Mouse (Mus musculus) hindbrain, embryonic 16.5 days (tissue): ENCODE measurements around the gene Zfp512b. TPM values are rescaled to one million over a fixed set of nuclear protein-coding genes. Genes with fewer than 3 reads are reported as not detected.

Experiments used
- ATAC-seq: fragments of 200-750 bp; cut with Nextera tagmentation; 2 replicates; pipeline ENCODE4 v1.8.0; 2017; ENCODE audit warnings: moderate TSS enrichment, moderate library complexity
- H3K27ac ChIP-seq: fragments of 300-500 bp; sonication (generic); 2 replicates; pipeline ENCODE4 v1.5.1; 2014; ENCODE audit warnings: low read depth, mild to moderate bottlenecking, control low read depth, low read length, moderate library complexity
- H3K27me3 ChIP-seq: fragments of 300-500 bp; sonication (generic); replicated peaks from 2 replicates; pipeline ENCODE4 v1.6.1; 2014; ENCODE audit warnings: low read length; ENCODE audit not compliant: control insufficient read depth, insufficient read depth
- H3K36me3 ChIP-seq: fragments of 300-500 bp; sonication (generic); 2 replicates; pipeline ENCODE4 v1.6.1; 2014; ENCODE audit warnings: mild to moderate bottlenecking, low read length, moderate library complexity, mixed read lengths; ENCODE audit not compliant: control insufficient read depth, insufficient read depth
- H3K4me1 ChIP-seq: fragments of 300-500 bp; sonication (generic); 2 replicates; pipeline ENCODE4 v1.6.1; 2014; ENCODE audit warnings: low read depth, low read length; ENCODE audit not compliant: control insufficient read depth, insufficient read depth
- H3K4me2 ChIP-seq: fragments of 300-500 bp; sonication (generic); 2 replicates; pipeline ENCODE4 v1.6.1; 2014; ENCODE audit warnings: mild to moderate bottlenecking, low read length, control low read depth, moderate library complexity
- H3K4me3 ChIP-seq: fragments of 300-500 bp; sonication (generic); 2 replicates; pipeline ENCODE4 v1.5.1; 2014; ENCODE audit warnings: mild to moderate bottlenecking, low read length, control low read depth, moderate library complexity
- H3K9ac ChIP-seq: fragments of 300-500 bp; sonication (generic); 2 replicates; pipeline ENCODE4 v1.6.1; 2014; ENCODE audit warnings: low read depth, mild to moderate bottlenecking, control low read depth, low read length, moderate library complexity
- H3K9me3 ChIP-seq: fragments of 300-500 bp; sonication (generic); 2 replicates; pipeline ENCODE4 v1.6.1; 2014; ENCODE audit warnings: mild to moderate bottlenecking, low read length, moderate library complexity; ENCODE audit not compliant: control insufficient read depth
- WGBS: fragments of 180-500 bp; shearing (Covaris S2); extraction: QIAGEN DNeasy Blood & Tissue Kit; methylation state at CpG from one replicate; pipeline ENCODE4 v1.1.7; 2014; 5-methylcytosine and 5-hydroxymethylcytosine counted together
- microRNA-seq: library from miRNA; unstranded; fragments of <30 nt; microRNA quantifications from one replicate; pipeline ENCODE4, GENCODE M21; 2017
- polyA plus RNA-seq: library from polyadenylated mRNA; unstranded; fragments of >200 nt; fragmentation: Nextera tagmentation; extraction: Ambion mirVana; gene quantifications from 2 replicates; pipeline ENCODE4 v1.2.1, GENCODE M21; 2015

The Zfp512b gene
- polyA plus RNA-seq, 1 experiment from 2014 or later: 44.9 TPM

DNA sequence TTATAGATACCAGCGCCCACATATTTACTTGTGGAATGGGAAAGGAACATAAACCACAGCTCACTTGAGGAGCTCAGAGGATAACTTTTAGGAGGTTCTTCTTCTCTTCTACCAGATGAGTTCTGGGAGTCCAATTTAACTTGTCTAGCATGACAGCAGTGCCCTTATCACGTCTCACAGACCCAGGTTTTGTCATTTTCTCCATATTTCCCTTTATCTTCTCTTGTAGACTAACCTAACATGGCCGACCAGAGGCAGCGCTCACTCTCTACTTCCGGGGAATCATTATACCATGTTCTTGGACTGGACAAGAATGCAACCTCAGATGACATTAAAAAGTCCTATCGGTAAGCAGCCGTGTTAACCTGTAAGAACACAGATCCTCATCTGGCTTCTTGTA lies 46.5 kb downstream of the Zfp512b start:
- H3K9me3 ChIP-seq: no peaks in the 10 kb centered on the region
- H3K27me3 ChIP-seq: no peaks in the 10 kb centered on the region
- H3K4me3 ChIP-seq: no peak overlapping the region
- ATAC-seq: no peak
- H3K4me1 ChIP-seq: no peaks in the 10 kb centered on the region
- H3K27ac ChIP-seq: no peak overlapping the region
- peaks cover 32% of the 10 kb centered on the region for H3K36me3 ChIP-seq
- no peak overlapping the region for H3K4me2 ChIP-seq
- H3K9ac ChIP-seq: no peak overlapping the region
- WGBS: 97% methylated on average over 7 of the region's 7 CpGs

DNA sequence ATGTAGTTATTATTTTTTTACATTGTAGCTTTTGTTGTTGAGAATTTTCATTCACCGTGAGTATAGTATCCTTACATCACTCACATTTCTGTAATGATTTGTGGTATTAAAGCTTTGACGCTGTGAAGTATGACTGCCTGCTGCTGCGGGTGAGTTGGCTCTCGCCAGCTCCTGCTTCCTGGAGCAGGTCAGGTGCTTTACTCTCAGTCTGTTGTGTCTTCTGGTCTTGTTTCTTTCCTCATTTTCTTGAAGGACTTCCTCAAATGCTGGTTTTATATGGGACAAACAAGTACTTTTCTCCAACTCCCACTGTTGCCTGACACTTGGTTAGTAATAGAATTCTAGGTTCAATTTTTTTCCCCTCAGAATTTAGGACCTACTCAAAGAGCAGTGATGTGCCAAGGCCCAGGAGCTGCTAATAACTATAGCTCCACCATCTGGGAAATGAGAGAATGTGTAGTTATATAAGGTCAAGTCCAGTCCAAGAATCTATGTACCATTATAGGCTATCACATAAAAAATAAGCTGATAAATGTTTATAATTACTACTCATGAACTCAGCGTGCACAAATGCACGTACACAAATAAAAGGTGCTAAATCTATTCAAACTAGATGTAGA lies 50.7 kb downstream of the Zfp512b start:
- WGBS: 98% methylated on average over 6 of the region's 6 CpGs
- Histone ChIP-seq H3K27me3 (no peaks in the 10 kb centered on the region), H3K27ac (no peak overlapping the region), H3K36me3 (peaks cover under 1% of the 10 kb centered on the region; the same call in 1 of the 2 replicates), H3K9me3 (no peaks in the 10 kb centered on the region), H3K4me3 (no peak overlapping the region), H3K4me2 (no peak overlapping the region), H3K4me1 (peaks cover 7% of the 10 kb centered on the region), H3K9ac (no peak overlapping the region)
- no peak for ATAC-seq

DNA sequence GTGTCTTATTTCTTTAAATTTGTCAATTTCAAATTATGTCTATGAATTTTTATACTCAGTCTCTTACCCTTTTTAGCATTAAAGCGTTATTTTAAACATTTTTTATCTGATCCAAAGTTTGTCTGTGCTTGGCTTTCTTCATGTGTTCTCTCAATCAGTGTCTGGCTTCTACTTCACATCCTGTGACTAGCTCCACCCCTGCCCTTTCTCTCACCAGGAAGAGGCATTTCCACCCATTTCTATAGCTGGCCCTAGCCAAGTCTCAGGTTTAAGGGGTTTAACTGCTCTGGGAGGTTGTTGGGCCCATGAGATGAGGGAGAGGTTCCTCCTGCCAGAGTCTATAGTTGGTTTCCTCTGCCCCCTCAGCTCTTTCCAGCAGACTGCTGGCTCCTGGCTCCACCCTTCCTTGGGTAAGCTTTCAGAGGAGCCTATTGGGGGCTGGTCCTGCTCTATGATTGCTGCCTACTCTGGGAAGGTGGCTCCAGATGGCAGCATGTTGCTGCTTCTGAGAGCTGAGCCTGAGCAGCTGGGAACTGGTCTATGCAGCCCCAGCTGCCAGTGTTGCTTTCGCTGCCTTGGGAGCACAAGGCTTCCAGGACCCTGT lies 55.1 kb downstream of the Zfp512b start:
- H3K4me2 ChIP-seq: no peak overlapping the region
- 69% methylated on average over 2 of the region's 2 CpGs for WGBS
- peaks cover 7% of the 10 kb centered on the region for H3K4me1 ChIP-seq
- no peaks in the 10 kb centered on the region for H3K36me3 ChIP-seq
- no peak overlapping the region for H3K4me3 ChIP-seq
- no peaks in the 10 kb centered on the region for H3K27me3 ChIP-seq
- H3K9me3 ChIP-seq: no peaks in the 10 kb centered on the region
- no peak overlapping the region for H3K9ac ChIP-seq
- H3K27ac ChIP-seq: peak overlapping the region; percentile 48
- peak; percentile 76 for ATAC-seq

DNA sequence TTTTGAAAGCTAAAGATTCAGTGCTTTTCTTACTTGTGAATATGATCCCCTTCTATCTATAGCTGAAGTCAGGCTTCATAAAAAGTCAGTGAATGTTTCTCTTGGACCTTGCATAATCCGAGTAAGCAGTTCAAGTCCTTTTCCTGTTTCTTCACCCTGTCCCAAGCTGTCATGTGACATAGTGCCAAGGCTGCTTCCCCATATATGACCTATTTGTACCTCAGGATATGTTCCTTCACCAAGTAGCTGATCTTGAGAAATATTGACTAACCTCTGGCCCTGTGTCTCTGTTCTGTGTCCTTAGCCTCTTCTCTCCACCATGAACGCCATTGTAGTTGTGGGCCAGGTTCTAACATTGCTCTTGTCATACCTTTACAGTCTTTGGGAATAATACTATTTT lies 56.2 kb downstream of the Zfp512b start:
- no peaks in the 10 kb centered on the region for H3K9me3 ChIP-seq
- H3K27ac ChIP-seq: no peak overlapping the region
- ATAC-seq: no peak
- no peaks in the 10 kb centered on the region for H3K36me3 ChIP-seq
- no peak overlapping the region for H3K9ac ChIP-seq
- H3K4me3 ChIP-seq: no peak overlapping the region
- no peaks in the 10 kb centered on the region for H3K27me3 ChIP-seq
- H3K4me1 ChIP-seq: peaks cover 7% of the 10 kb centered on the region
- H3K4me2 ChIP-seq: no peak overlapping the region
- 88% methylated on average over 2 of the region's 2 CpGs for WGBS

DNA sequence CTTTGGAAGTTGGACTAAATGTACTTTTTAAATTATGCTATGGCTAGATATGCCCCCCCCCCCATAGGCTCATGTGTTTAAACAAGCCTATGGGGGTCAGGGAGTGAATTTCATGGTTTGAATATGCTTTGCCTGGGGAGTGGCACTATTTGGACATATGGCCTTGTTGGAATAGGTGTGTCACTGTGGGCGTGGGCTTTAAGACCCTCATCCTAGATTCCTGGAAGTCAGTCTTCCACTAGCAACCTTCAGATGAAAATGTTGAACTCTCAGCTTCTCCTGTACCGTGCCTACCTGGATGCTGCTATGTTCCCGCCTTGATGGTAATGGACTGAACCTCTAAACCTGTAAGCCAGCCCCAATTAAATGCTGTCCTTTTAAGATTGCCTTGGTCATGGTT lies 60.0 kb downstream of the Zfp512b start:
- H3K4me3 ChIP-seq: no peak overlapping the region
- no peak for ATAC-seq
- peaks cover 2% of the 10 kb centered on the region for H3K4me1 ChIP-seq
- H3K9me3 ChIP-seq: no peaks in the 10 kb centered on the region
- H3K36me3 ChIP-seq: no peaks in the 10 kb centered on the region
- H3K9ac ChIP-seq: no peak overlapping the region
- 95% methylated on average over 3 of the region's 3 CpGs for WGBS
- H3K4me2 ChIP-seq: no peak overlapping the region
- no peak overlapping the region for H3K27ac ChIP-seq
- H3K27me3 ChIP-seq: no peaks in the 10 kb centered on the region

Small RNAs within 50 kb of the gene (microRNA-seq; reads per million reads assigned to microRNA genes)
- not detected for gene Mir7006

Other genes with a start within 250 kb of the Zfp512b start
- 75.0 and 83.7 TPM in 2 replicates for gene Zgpat, start 227.9 kb downstream of the Zfp512b start, polyA plus RNA-seq
- 83.5 and 87.2 TPM in 2 replicates for gene Arfrp1, start 227.4 kb downstream of the Zfp512b start, polyA plus RNA-seq
- gene Lime1, start 212.7 kb downstream of the Zfp512b start, polyA plus RNA-seq: 46.4 and 56.5 TPM in 2 replicates
- gene Zbtb46, start 133.4 kb downstream of the Zfp512b start, polyA plus RNA-seq: 19.1 and 22.7 TPM in 2 replicates
- 0.09 TPM in 1 of 2 replicates, not detected in the other for gene Abhd16b, start 99.6 kb downstream of the Zfp512b start, polyA plus RNA-seq
- 121 and 126 TPM in 2 replicates for gene Tpd52l2, start 95.7 kb downstream of the Zfp512b start, polyA plus RNA-seq
- 284 and 286 TPM in 2 replicates for gene Dnajc5, start 72.3 kb downstream of the Zfp512b start, polyA plus RNA-seq
- gene Uckl1, start 7.9 kb downstream of the Zfp512b start, polyA plus RNA-seq: 58.5 and 59.4 TPM in 2 replicates
- 57.3 and 63.6 TPM in 2 replicates for gene Prpf6, start 935 bp downstream of the Zfp512b start, polyA plus RNA-seq
- 192 and 201 TPM in 2 replicates for gene Samd10, start 6.4 kb upstream of the Zfp512b start, polyA plus RNA-seq
- gene Gm29797, start 64.2 kb upstream of the Zfp512b start, polyA plus RNA-seq: not detected in 2 replicates
- 18.0 TPM in 2 replicates for gene Sox18, start 78.8 kb upstream of the Zfp512b start, polyA plus RNA-seq
- gene Tcea2, start 87.5 kb upstream of the Zfp512b start, polyA plus RNA-seq: 47.7 and 50.0 TPM in 2 replicates
- gene Rgs19, start 101.2 kb upstream of the Zfp512b start, polyA plus RNA-seq: 68.9 and 71.9 TPM in 2 replicates
- gene Lkaaear1, start 105.6 kb upstream of the Zfp512b start, polyA plus RNA-seq: not detected in 2 replicates
- gene Oprl1, start 122.2 kb upstream of the Zfp512b start, polyA plus RNA-seq: 93.8 and 96.3 TPM in 2 replicates
- gene Myt1, start 170.5 kb upstream of the Zfp512b start, polyA plus RNA-seq: 11.0 and 12.9 TPM in 2 replicates
- gene Pcmtd2, start 245.1 kb upstream of the Zfp512b start, polyA plus RNA-seq: 27.7 and 31.0 TPM in 2 replicates